Mouse (Mus musculus) ES-E14 (cell line): ENCODE results near the gene Pycr2. TPM values are rescaled to one million over a fixed set of nuclear protein-coding genes. Genes with fewer than 3 reads are reported as not detected.

Experiments used
- DNase-seq: peaks from one replicate; pipeline ENCODE4 v3.0.0-alpha.2; 2013; ENCODE audit warnings: low read depth, low spot score
- H3K27ac ChIP-seq: 2 replicates; pipeline ENCODE4 v1.5.1; 2012; ENCODE audit warnings: low read depth, mild to moderate bottlenecking, low read length, moderate library complexity, mixed read lengths; ENCODE audit not compliant: poor library complexity, insufficient read depth, severe bottlenecking
- H3K36me3 ChIP-seq: 2 replicates; pipeline ENCODE4 v1.6.1; 2012; ENCODE audit warnings: mild to moderate bottlenecking, low read length, moderate library complexity, mixed read lengths; ENCODE audit not compliant: control insufficient read depth, poor library complexity, insufficient read depth, severe bottlenecking
- H3K4me1 ChIP-seq, 2 experiments: fragments of 150-350 bp in 1 of 2; sonication (generic) in 1 of 2; 2 replicates each; pipeline ENCODE4 v1.6.1; 2012; ENCODE audit warnings: low read length in 2 of 2, mild to moderate bottlenecking in 1 of 2, mixed read lengths in 1 of 2; ENCODE audit not compliant: control insufficient read depth in 2 of 2, insufficient read depth in 2 of 2, poor library complexity in 1 of 2
- H3K4me3 ChIP-seq, 2 experiments: fragments of 150-350 bp in 1 of 2; sonication (generic) in 1 of 2; 2 replicates each; pipeline ENCODE4 v1.5.1; 2012; ENCODE audit warnings: low read length in 2 of 2, low read depth in 1 of 2, mild to moderate bottlenecking in 1 of 2, mixed read lengths in 1 of 2; ENCODE audit not compliant: insufficient read depth in 1 of 2, poor library complexity in 1 of 2, severe bottlenecking in 1 of 2
- H3K9ac ChIP-seq: 2 replicates; pipeline ENCODE4 v1.6.1; 2012; ENCODE audit warnings: low read depth, mild to moderate bottlenecking, low read length, mixed read lengths; ENCODE audit not compliant: poor library complexity, insufficient read depth, severe bottlenecking
- H3K9me3 ChIP-seq: fragments of 150-350 bp; sonication (generic); 2 replicates; pipeline ENCODE4 v1.6.1; 2012; ENCODE audit warnings: low read depth, mild to moderate bottlenecking, low read length; ENCODE audit not compliant: control insufficient read depth, insufficient read depth
- CHD2 ChIP-seq: IDR thresholded peaks from 2 replicates; pipeline ENCODE4 v1.6.1; 2014; ENCODE audit warnings: mild to moderate bottlenecking, low read depth, low read length, inconsistent platforms
- HCFC1 ChIP-seq: IDR thresholded peaks from 2 replicates; pipeline ENCODE4 v1.6.1; 2012; ENCODE audit warnings: low read length, inconsistent platforms, borderline replicate concordance; ENCODE audit not compliant: insufficient read depth
- MAFK ChIP-seq: IDR thresholded peaks from 2 replicates; pipeline ENCODE4 v1.6.1; 2014; ENCODE audit warnings: mild to moderate bottlenecking, low read depth, low read length, inconsistent platforms; ENCODE audit not compliant: insufficient read depth
- ZC3H11A ChIP-seq: IDR thresholded peaks from 2 replicates; pipeline ENCODE4 v1.6.1; 2012; ENCODE audit warnings: low read depth, mild to moderate bottlenecking, inconsistent platforms, low read length, borderline replicate concordance
- ZNF384 ChIP-seq: IDR thresholded peaks from 2 replicates; pipeline ENCODE4 v1.6.1; 2012; ENCODE audit warnings: low read depth, low read length, inconsistent platforms
- in situ Hi-C, 2 experiments: fragments of 600-800 bp; cut with MboI; formaldehyde crosslinking; loops; one replicate each; pipeline ENCODE4 v1.15.1; 2025; ENCODE audit warnings: low sequenced_read_pairs in 2 of 2, inconsistent platforms in 1 of 2; ENCODE audit not compliant: unreplicated experiment in 2 of 2
- total RNA-seq: library from RNA; depleted of rRNA; stranded (reverse); fragments of 300-350 nt; gene quantifications from 2 replicates; pipeline ENCODE4 v1.2.3, GENCODE M21; 2012

Gene Pycr2
- total RNA-seq, 1 experiment, result 122 TPM

- H3K9ac ChIP-seq, result peak overlapping the region; percentile 16
- H3K27ac ChIP-seq, result no peak overlapping the region
- in situ Hi-C loops, result no loop called here
Observed at GRCm38 (mm10) chr1:180905876-180906275, 1.8 kb downstream of the Pycr2 start.

GRCm38 (mm10) chr1:180906461-180907147 lies 2.5 kb downstream of the Pycr2 start:
- no peak for TF ChIP-seq HCFC1
- TF ChIP-seq ZNF384, result no peak
- no peak for TF ChIP-seq ZC3H11A
- Histone ChIP-seq H3K9ac (peak overlapping the region; percentile 16), H3K9me3 (no peaks in the 10 kb centered on the region), H3K36me3 (peaks cover 34% of the 10 kb centered on the region), H3K4me1 (peaks cover 8 to 32% of the 10 kb centered on the region in 2 experiments; a peak in 3 of 4 replicates), H3K27ac (no peak overlapping the region), H3K4me3 (peak overlapping the region; percentile 81 to 87)
- DNase-seq, result no peak
- in situ Hi-C loops, result no loop called here

More at GRCm38 (mm10) chr1:180905876-180906275, 1.8 kb downstream of the Pycr2 start:
- peaks cover 34% of the 10 kb centered on the region for H3K36me3 ChIP-seq
- peak overlapping the region; percentile 81 to 87 for H3K4me3 ChIP-seq
- TF ChIP-seq MAFK, result no peak
- TF ChIP-seq HCFC1, result no peak
- no peak for TF ChIP-seq ZNF384
- no peak for TF ChIP-seq CHD2
- TF ChIP-seq ZC3H11A, result no peak
- H3K9me3 ChIP-seq, result no peaks in the 10 kb centered on the region
- DNase-seq, result no peak
- H3K4me1 ChIP-seq, result peaks cover 6 to 26% of the 10 kb centered on the region in 2 experiments; a peak in 3 of 4 replicates

GRCm38 (mm10) chr1:180911138-180911537 lies 7.0 kb downstream of the Pycr2 start:
- DNase-seq, result no peak

GRCm38 (mm10) chr1:180911653-180912287 lies 7.7 kb downstream of the Pycr2 start:
- in situ Hi-C loops, result no loop called here
- H3K36me3 ChIP-seq, result peaks cover 22% of the 10 kb centered on the region
- no peak overlapping the region for H3K4me3 ChIP-seq
- H3K27ac ChIP-seq, result no peak overlapping the region
- TF ChIP-seq HCFC1 (no peak), ZC3H11A (no peak), CHD2 (no peak), ZNF384 (no peak), MAFK (no peak)
- DNase-seq, result no peak
- 0 out of 2 replicates have a peak overlapping the region, but pooled peaks have one; percentile 16 for H3K9ac ChIP-seq
- no peaks in the 10 kb centered on the region for H3K9me3 ChIP-seq
- H3K4me1 ChIP-seq, result peaks cover 7 to 31% of the 10 kb centered on the region in 2 experiments

More at GRCm38 (mm10) chr1:180911138-180911537, 7.0 kb downstream of the Pycr2 start:
- Histone ChIP-seq H3K36me3 (peaks cover 28% of the 10 kb centered on the region), H3K9me3 (no peaks in the 10 kb centered on the region), H3K4me1 (peaks cover 7 to 35% of the 10 kb centered on the region in 2 experiments), H3K9ac (no peak overlapping the region), H3K4me3 (no peak overlapping the region), H3K27ac (no peak overlapping the region)
- in situ Hi-C loops, result no loop called here
- TF ChIP-seq ZC3H11A (no peak), ZNF384 (no peak), MAFK (no peak), CHD2 (no peak), HCFC1 (no peak)
